In genomic region chr6:108390624-108391324, GRCm38 (mm10) we compare ENCODE assay signal across 13 mouse cellular contexts.
DNase-seq lines count a peak whose midpoint lies in the region; ATAC-seq and TF ChIP-seq lines count a peak whose summit lies in the region.
"Had no signal": no experiment of that assay in that cellular context is flagged by ENCODE, and none has a peak within 500 bp of the region (broad histone marks: within the 10 kb centered on the region; RNA-seq: fewer than 3 reads in every experiment).

No protein-coding gene starts in this region.

- H3K4me2 ChIP-seq in heart, embryonic 12.5 days: no peak overlapping the region
- H3K4me2 ChIP-seq in kidney, postnatal 0 days (ENCODE audit: low read length): no peak overlapping the region

- H3K27ac ChIP-seq in heart, embryonic 12.5 days (ENCODE audit: poor library complexity, severe bottlenecking): no peak overlapping the region
- H3K27ac ChIP-seq in kidney, postnatal 0 days: no peak overlapping the region
- no peak overlapping the region for H3K27ac ChIP-seq in gastrocnemius, adult 2 months

- H3K4me3 ChIP-seq in heart, embryonic 12.5 days: no peak overlapping the region
- no peak overlapping the region for H3K4me3 ChIP-seq in kidney, postnatal 0 days (replicated peaks; ENCODE audit: low read depth, low read length)
- H3K4me3 ChIP-seq in gastrocnemius, adult 2 months: no peak overlapping the region

- no peaks in the 10 kb centered on the region for H3K9me3 ChIP-seq in heart, embryonic 12.5 days (replicated peaks)
- no peaks in the 10 kb centered on the region for H3K9me3 ChIP-seq in kidney, postnatal 0 days (replicated peaks; ENCODE audit: low read length)

- intact Hi-C loops in left cerebral cortex, postnatal 25 days (cut with DNase I): no loop called here
- intact Hi-C loops in gastrocnemius, adult 2 months (cut with DNase I): no loop called here

- H3K36me3 ChIP-seq in heart, embryonic 12.5 days: peaks cover 80% of the 10 kb centered on the region
- H3K36me3 ChIP-seq in kidney, postnatal 0 days (ENCODE audit: insufficient read depth, low read length): peaks cover 46% of the 10 kb centered on the region

- H3K4me1 ChIP-seq in heart, embryonic 12.5 days (replicated peaks): no peaks in the 10 kb centered on the region
- H3K4me1 ChIP-seq in kidney, postnatal 0 days (replicated peaks; ENCODE audit: insufficient read depth, low read length): no peaks in the 10 kb centered on the region

- ATAC-seq in heart, embryonic 12.5 days (ENCODE audit: insufficient number of reproducible peaks, low FRiP score): no peak
- ATAC-seq in kidney, postnatal 0 days (replicated peaks; ENCODE audit: low FRiP score, low read depth): peak; percentile 33; the same call in 1 of the 2 replicates
- ATAC-seq: inflammation-experienced regulatory T-cells, adult 6 months had no signal

- DNase-seq in heart, adult 18-20 months: peak; percentile 62 to 74
- DNase-seq in heart, adult 9 months (ENCODE audit: low spot score in 2 of 2): peak; percentile 71 to 78
- peak; percentile 56 for DNase-seq in kidney, postnatal 0 days (ENCODE audit: low spot score)
- peak; percentile 54 for DNase-seq in lung, postnatal 25 days (ENCODE audit: low spot score)
- no peak for DNase-seq in layer of hippocampus, postnatal 14 days (ENCODE audit: low spot score in 2 of 2)
- DNase-seq in left cerebral cortex, postnatal 25 days (ENCODE audit: low spot score in 2 of 2): no peak
- DNase-seq in gastrocnemius, adult 2 months: no peak
- DNase-seq: cerebellum, adult 11 months; liver; right cerebral cortex, postnatal 14 days; thymus, postnatal 4 days had no signal

- WGBS in heart, embryonic 12.5 days: 85% methylated on average over 6 of the region's 6 CpGs
- 67% methylated on average over 6 of the region's 6 CpGs for WGBS in kidney, postnatal 0 days

- H3K9ac ChIP-seq in heart, embryonic 12.5 days: no peak overlapping the region
- no peak overlapping the region for H3K9ac ChIP-seq in kidney, postnatal 0 days (ENCODE audit: low read depth, low read length)

- TF ChIP-seq CTCF in kidney, postnatal 0 days (IDR thresholded peaks at IDR 0.05; ENCODE audit: low read depth): no peak
- no peak for TF ChIP-seq CTCF in gastrocnemius, adult 2 months (IDR thresholded peaks at IDR 0.05)

- H3K27me3 ChIP-seq in heart, embryonic 12.5 days (replicated peaks): no peaks in the 10 kb centered on the region
- no peaks in the 10 kb centered on the region for H3K27me3 ChIP-seq in kidney, postnatal 0 days (ENCODE audit: insufficient read depth, low read length)

Comparison
In these comparisons a context has a peak if more than half of its experiments do, and no peak if none do; other contexts are left out.
1. DNase-seq: peak in heart, adult 18-20 months (2 of 2), heart, adult 9 months (2 of 2), kidney, postnatal 0 days (single experiment) and lung, postnatal 25 days (single experiment); none in layer of hippocampus, postnatal 14 days (0 of 2), left cerebral cortex, postnatal 25 days (0 of 2) and gastrocnemius, adult 2 months (single experiment).